Mouse (Mus musculus): ENCODE results near the gene Isg15.
"Not testable (repeated sequence)": the region's sequence is repeated elsewhere in the genome, so short reads cannot be mapped to it uniquely, and the experiment has no call there.

Isg15 gene

DNA sequence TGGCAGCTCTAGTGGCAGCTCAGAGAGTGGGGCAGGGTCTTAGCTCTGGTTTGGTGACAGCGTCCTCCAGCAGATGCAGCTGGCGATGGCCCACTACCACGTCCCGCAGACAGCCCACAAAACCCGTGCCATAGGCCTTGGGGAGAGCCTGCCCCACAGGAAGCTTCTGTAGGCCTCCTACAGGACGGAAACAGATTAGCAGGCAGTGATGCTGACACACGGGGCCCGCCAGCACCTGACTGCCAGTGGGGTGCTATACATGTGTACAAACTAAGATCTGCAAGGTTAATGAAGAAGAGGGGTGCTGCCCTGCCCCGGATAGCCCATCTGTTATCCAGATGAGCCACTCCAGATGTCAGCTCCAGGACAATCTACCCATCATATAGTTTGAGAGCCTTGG, 34.1 kb downstream of the Isg15 start:
- DNase-seq (ENCODE audit: low read depth, low spot score) = no peak

DNA sequence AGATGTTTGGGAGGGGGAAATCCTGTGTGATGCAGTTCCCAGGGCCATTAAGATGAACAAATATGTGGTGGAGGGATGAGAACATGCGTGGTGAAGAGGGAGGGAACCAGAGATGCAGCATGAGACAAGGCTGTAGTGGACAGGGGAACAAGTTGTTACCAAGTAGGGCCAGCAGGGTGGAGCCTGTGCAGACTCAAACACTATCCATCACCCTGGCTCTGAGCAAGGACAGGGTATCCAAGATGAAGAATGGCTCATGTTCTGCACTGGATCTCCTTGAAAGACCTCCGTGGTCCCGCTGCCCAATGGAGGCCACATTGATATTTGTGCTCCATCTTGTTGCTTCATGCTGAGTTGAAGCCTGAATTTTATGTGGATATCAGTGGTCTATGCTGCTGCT, 45.8 kb downstream of the Isg15 start:
- DNase-seq (ENCODE audit: low read depth, low spot score) = no peak

DNA sequence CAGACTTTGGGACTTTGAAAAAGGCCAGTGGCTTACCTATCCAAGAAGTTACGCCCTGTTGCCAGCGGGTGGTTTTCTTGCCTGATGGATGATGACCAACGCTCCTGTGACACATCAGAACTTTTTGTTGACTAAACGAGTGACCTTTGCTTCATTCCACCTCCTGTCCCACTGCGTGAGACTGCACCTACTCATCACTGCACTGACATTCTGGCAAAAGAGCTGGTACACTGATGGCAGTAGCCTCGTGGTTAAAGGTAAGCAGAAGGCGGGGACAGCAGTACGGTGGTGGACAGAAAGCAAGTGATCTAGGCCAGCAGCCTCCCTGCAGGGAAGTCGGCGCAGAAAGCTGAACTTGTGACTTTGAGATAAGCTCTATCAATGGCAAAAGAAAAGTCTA, 49.7 kb downstream of the Isg15 start:
- not testable (repeated sequence) for DNase-seq (ENCODE audit: low read depth, low spot score)
